Mouse (Mus musculus) thymus, adult 2 months (tissue): ENCODE results near the gene A130010J15Rik.

Experiments
- CTCF ChIP-seq: fragments of 200-500 bp; IDR thresholded peaks from 2 replicates; pipeline ENCODE4 v1.5.1; 2012; ENCODE audit warnings: mild to moderate bottlenecking, control low read depth, low read length, moderate library complexity, borderline replicate concordance; ENCODE audit not compliant: control insufficient read depth, poor library complexity, insufficient read depth; ENCODE audit errors: extremely low read depth
- POLR2A ChIP-seq: fragments of 200-500 bp; IDR thresholded peaks from 2 replicates; pipeline ENCODE4 v1.6.1; 2012; ENCODE audit warnings: mild to moderate bottlenecking, low read length, control low read depth, moderate library complexity; ENCODE audit not compliant: control insufficient read depth, poor library complexity, insufficient read depth; ENCODE audit errors: extremely low read depth

DNA sequence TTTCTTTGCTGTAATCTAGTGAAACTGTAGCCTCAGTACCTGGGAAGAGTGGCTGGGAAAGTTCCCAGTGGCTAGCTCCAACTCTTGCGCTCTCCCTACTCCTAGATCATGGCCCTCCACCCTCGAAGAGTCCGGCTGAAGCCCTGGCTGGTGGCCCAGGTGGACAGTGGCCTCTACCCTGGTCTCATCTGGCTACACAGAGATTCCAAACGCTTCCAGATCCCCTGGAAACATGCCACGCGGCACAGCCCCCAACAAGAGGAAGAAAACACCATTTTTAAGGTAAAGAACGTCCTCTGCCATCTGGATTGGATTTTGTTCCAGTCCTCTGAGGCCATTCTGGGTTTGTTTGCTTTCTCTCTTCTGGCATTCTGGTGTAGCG, 10.7 kb upstream of the A130010J15Rik start:
- TF ChIP-seq CTCF (no peak), POLR2A (no peak)
